Mouse (Mus musculus): ENCODE results near the gene Kcng4.

Gene Kcng4

DNA sequence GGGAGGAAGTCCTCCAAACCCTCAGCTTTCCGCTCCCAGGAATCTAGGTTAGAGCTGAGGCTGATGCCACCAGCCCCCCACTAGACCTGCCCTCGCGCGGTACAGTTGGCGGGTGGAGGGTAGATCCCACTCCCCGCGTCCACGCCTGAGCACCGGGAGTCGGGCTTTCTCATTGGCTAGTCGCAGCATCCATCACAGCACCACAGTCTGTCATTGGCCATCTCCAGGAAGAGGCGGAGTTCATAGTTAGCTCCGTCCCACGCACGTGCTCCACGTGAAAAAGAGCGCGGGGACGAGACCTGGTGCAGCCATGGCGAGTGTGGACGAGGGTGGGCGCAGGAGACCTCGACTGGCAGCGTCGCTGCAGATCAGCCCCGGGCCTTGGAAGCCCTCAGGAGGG is 23.0 kb downstream of the Kcng4 start, which contains the start of gene Adad2:
Gene Adad2, plus strand, starts transcription at position 277 of the 400 bp plus-strand sequence.
- DNase-seq: no peak

DNA sequence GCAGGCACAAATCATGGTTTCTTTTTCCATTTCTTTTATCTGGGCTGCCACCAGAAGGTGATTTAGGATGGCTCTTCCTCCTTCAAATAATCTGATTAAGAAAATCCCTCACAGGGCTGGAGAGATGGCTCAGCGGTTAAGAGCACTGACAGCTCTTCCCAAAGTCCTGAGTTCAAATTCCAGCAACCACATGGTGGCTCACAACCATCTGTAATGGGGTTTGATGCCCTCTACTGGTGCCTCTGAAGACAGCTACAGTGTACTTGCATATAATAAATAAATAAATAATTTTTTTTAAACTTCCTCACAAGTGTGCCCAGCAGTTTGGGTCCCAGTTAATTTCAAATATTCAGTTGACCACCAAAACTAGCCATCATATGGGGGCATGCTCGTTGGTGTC is 29.3 kb downstream of the Kcng4 start:
- no peak for DNase-seq

DNA sequence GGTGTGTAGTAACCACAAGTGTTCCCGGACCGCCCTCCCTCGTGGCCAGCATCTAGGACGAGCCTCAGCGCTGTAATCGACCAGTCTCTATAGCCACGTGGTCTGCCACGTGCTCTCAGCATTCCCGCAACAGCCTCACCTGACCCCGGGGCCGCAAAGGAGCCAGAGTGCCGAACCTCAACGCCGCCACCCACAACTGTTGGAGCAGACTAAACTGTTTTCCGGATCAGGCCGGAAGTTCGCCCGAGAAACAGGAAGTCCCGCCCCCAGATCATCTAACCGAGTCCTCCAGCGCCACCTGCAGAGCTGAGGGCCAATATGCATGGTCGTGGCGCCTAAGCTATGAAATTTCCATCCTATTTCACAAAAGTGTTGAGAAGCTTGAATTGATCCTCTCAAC is 30.5 kb downstream of the Kcng4 start, which contains the start of gene Taf1c:
Gene Taf1c, minus strand, starts transcription at position 227 of the 400 bp plus-strand sequence.
- peak; percentile 98 to 99 for DNase-seq

DNA sequence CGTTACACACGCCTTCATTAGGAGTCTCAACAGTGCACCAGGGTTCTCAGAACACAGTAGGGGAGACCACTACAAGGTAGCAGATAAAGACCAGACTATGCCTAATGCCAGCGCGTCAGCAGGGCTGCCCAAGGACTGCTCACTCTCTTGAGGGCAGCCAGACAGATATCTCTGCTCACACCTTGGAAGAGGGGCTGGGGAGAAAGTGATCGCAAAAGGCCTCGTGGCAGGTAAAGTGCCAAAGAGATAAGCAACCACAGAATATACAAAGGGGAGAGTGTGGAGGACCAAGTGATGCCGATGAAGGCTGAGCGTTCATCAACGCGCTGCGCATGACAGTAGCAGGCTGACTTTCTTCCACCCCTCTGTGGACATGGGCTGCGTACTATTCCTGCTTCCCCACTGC is 31.1 kb downstream of the Kcng4 start:
- no peak for DNase-seq

DNA sequence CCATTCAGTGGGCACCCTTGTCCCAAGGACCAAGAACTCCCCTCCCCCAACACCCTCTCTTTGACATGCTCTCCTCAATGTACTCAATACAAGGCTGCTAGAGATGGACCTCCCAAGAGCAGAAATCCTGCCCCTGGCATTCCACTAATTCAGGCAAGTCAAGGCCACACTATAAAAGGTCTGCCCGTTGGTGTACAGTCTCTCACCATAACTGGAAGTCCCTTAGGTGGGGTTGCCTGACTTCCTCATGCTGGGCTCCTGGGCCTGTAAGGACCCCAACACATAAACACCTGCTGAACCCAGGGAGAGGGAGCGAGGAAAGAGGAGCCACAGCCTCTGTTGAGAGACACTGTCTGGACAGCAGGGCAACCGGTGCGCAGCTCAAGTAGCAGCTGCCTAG is 31.7 kb downstream of the Kcng4 start:
- no peak for DNase-seq

DNA sequence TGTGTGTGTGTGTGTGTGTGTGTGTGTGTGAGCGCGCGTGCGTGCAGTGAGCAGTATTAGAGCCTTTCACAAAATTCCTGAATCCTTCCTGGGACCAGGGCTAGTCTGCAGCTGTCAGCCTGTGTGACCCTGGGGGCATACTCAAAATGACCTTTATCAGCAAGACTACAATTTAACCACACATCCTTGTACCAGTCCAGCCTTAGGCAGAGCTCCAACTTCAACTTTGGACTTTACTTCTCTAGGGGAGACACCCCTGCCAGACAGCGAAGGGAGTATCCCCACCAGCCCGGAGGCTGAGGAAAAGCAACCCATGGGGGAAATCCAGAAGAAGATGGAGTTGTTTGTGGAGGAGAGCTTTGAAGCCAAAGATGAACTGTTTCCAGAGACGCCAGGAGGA is 44.0 kb downstream of the Kcng4 start:
- DNase-seq: no peak

DNA sequence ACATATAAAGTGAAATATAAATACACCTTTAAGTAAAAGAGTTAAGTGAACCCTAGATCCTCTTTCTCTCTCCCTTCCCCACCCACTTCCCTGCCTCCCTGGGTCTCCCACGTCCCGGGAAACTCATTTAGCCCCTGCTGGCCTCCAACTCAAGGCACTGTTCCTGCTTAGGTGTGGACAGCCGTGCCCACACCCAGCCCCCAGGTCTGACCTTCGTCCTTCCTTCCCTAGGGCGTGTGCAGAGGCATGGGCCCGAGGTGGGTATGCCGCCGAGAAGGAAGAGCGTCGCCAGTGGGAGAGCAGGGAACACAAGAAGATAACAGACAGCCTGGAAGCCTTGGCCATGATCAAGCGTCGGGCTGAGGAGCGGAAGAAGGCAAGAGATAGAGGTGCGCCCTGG is 45.1 kb downstream of the Kcng4 start:
- DNase-seq: no peak

DNA sequence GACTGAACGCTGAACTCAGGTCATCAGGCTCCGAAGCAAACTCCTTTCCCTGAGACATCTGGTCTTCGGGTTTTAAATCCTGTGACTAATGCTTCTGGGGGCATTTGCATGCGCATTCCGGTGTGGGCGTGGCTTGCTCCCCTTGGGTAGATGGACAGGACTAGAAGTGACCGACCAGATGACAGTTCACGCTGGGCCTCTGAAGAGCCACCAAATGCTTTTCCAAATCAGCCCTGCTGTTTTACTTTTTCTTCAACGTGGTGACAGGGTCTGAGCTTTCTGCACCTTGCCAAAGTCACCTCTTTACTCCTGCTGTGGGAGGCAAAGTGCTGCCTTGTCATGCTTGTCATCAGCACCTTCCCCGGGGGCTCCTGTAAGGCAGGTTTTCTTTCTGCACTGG is 46.6 kb downstream of the Kcng4 start:
- no peak for DNase-seq

DNA sequence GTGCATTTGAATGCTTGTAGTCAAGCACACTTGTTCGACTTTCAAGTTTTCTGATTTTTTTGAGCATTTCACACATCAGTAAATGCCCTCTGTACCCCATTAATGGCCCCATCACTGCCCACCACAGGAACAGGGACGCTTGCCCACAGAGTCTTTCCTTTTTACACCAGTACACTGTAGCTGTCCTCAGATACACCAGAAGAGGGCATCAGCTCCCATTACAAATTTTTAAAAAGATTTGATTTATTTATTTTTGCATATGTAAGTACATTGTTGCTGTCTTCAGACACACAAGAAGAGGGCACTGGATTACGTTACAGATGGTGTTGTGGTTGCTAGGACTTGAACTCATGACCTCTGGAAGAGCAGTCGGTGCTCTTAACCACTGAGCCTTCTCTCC is 47.2 kb downstream of the Kcng4 start:
- no peak for DNase-seq

DNA sequence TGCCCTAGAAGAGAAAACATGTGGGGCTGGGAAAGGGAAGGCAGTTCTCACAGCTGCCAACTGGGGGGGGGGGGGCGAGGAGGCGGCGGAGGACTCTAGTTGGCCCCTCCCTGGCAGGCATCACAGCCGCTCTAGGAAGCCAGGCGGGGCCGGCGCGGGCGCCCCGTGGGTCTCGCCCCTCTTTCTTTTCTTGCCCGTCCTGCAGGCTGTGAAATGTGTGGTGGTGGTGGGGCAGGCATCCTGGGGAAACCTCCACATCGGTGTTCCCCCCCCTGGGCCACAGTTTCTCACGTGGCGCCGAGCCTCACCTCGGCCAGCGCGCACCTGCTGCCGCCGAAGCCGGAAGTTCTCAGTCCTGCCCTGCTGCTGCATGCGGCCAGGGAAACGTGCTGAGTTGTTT is 49.6 kb downstream of the Kcng4 start:
- no peak for DNase-seq

DNA sequence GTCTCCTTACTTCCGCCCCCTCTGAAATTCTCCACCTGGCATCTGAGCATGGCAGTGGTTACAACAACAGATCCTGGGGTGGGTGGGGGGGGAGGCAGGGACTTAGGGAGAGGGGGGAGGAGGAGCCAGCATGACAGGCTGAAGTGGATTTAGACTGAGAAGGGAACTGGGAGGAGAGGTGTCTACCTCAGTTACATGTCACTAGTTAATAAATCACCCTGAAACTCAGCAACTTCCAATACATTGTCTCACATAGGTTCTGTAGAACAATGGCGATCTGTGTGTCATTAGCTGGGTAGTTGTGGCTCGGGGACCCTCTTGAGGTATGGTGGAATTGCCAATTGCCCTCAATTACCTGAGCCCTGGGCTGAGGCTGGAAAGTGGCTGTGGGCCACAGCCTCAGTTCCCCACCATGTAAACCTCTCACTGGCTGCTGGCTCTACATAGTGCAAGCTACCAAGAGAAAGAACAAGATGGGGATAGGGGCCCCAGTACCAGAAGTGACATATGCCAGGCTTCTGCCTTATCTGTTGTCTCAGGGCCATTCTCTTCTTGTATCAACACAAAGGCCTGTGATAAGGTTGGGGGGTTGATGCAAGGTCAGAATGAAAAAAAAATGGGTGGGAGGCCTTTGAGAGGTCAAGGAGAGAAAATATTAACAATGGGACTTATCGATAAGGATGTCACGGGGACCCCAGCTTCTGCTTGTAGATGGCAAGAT is 54.9 kb downstream of the Kcng4 start:
- DNase-seq: no peak

DNA sequence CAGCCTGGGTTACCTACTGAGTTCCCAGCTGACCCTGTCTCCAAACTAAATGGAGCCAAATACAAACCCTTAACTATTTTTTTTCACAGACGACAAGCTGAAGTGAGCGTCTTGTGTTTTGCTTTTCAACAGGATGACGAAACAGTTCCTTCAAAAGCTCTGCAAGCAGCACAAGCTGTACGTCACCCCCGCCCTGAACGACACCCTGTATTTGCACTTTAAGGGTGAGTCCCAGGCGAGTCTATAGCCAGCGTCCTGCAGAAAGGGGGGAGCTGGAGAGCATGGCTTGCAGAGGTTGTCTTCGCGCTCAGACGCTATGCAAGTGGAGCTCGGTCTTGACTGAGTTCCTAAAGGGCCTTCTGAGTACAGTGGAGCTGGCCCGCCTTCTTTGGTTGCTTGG is 56.4 kb downstream of the Kcng4 start:
- DNase-seq: no peak

DNA sequence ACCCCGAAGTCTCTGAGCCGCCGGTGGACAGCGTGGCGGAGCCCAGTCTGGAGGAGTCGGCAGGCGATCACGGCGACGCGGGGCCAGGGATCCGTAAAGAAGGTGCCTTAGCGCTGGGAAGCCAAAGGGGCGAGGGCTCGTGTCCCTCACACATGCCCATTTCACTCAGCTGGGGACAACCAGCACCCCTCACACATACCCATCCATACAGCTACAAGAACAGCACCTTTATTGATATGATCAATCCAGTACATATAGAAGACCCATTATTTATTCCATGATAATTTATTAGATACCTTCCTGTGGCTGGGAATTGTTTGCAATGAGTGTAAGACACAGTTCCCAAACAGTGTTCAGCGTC is 60.1 kb downstream of the Kcng4 start:
- DNase-seq: no peak

DNA sequence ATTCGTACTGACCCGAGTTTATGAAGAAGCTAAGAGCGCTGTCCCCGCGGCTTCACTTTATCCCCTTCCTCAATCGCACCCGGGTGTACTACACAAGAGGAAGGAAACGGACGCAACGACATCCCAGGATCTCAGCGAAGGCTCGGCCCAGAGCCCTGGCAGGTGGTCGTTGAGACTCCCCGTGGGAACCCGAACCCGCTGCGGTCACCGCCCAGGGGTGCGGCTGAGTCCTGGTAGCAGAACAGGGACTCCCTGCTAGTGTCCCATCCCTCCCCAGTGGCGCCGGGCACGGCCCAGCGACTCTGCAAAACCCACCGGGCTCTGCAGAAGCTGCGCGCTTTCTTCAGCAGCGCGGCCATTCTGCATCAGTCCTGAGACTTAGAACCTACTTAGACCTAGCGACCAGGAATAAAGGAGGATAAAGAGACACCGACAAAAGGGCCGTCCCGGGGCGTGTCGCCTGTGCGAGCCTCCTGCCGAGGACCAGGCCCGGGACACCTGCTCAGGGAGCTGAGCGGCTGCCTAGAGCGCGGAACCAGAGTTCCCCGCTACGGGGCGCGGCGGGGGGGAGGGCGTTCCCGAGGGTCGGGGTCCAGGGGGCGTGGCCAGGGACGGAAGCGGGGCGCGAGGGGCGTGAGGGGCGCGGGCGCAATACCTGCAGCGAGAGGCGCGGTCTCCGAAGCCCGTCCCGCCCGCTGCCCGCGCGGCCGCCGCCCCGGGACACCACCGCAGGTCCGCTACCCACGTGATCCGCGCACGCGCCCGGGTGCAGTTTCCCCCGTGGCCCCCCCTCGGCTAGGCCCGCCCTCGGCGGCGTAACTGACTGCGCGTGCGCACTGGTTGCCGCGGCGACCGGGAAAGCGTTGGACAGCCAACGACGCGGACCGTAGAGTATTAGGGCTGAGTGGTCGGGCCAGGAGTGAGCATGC is 60.8 kb downstream of the Kcng4 start, which contains the start of the genes Hsdl1 and Dnaaf1:
Gene Hsdl1, minus strand, starts transcription at position 747 of the 929 bp plus-strand sequence.
Gene Dnaaf1, plus strand, starts transcription at position 799 of the 929 bp plus-strand sequence.
- DNase-seq: peak; percentile 99

Measured in cerebellum, postnatal 10 days (tissue).